Mouse (Mus musculus) c-Kit-negative CD71-positive TER-119-positive erythroid progenitor cells, embryonic 14.5 days (primary cell): ENCODE measurements around the gene Kcnj12.

Experiments
- DNase-seq: peaks from one replicate; pipeline ENCODE4 v3.0.0-alpha.2; 2013; ENCODE audit warnings: low read depth, low spot score

The Kcnj12 gene

GRCm38 (mm10) chr11:61059691-61060457, 37.5 kb downstream of the Kcnj12 start:
- DNase-seq: no peak

GRCm38 (mm10) chr11:61060634-61061033, 38.3 kb downstream of the Kcnj12 start:
- no peak for DNase-seq

GRCm38 (mm10) chr11:61062548-61063461, 40.4 kb downstream of the Kcnj12 start:
- no peak for DNase-seq

- DNase-seq: no peak
These were observed 41.1 kb downstream of the Kcnj12 start for GRCm38 (mm10) chr11:61063503-61063902.

- DNase-seq: no peak
These were observed 43.3 kb downstream of the Kcnj12 start for GRCm38 (mm10) chr11:61065620-61066019.

- DNase-seq: peak; percentile 72
These were observed 44.9 kb downstream of the Kcnj12 start for GRCm38 (mm10) chr11:61067133-61067835.

GRCm38 (mm10) chr11:61068866-61069265, 46.5 kb downstream of the Kcnj12 start:
- DNase-seq: no peak

GRCm38 (mm10) chr11:61069645-61070044, 47.3 kb downstream of the Kcnj12 start:
- DNase-seq: no peak

- DNase-seq: no peak
These were observed 52.4 kb downstream of the Kcnj12 start for GRCm38 (mm10) chr11:61074646-61075317.

GRCm38 (mm10) chr11:61075361-61076326, 53.3 kb downstream of the Kcnj12 start:
- DNase-seq: peak; percentile 60

GRCm38 (mm10) chr11:61081624-61082023, 59.3 kb downstream of the Kcnj12 start:
- no peak for DNase-seq

- no peak for DNase-seq
These were observed 67.8 kb downstream of the Kcnj12 start for GRCm38 (mm10) chr11:61090195-61090594.

GRCm38 (mm10) chr11:61091192-61091591, 68.8 kb downstream of the Kcnj12 start:
- no peak for DNase-seq

GRCm38 (mm10) chr11:61091642-61092262, 69.4 kb downstream of the Kcnj12 start:
- DNase-seq: no peak

GRCm38 (mm10) chr11:61098046-61098445, 75.7 kb downstream of the Kcnj12 start:
- no peak for DNase-seq

- no peak for DNase-seq
These were observed 80.3 kb downstream of the Kcnj12 start for GRCm38 (mm10) chr11:61102397-61103339.

- peak; percentile 72 for DNase-seq
These were observed 82.0 kb downstream of the Kcnj12 start for GRCm38 (mm10) chr11:61104241-61104901.

GRCm38 (mm10) chr11:61108911-61109361, 86.6 kb downstream of the Kcnj12 start:
- no peak for DNase-seq
